Mouse (Mus musculus): ENCODE results near the gene Insyn1. TPM values are rescaled to one million over a fixed set of nuclear protein-coding genes. Genes with fewer than 3 reads are reported as not detected.
A peak's percentile ranks its signal among the peaks of the same experiment; 100 is the strongest.

Insyn1 gene
- polyA plus RNA-seq (2015; fragmentation: Nextera tagmentation; extraction: Ambion mirVana) = 0.74 and 1.1 TPM in 2 replicates

DNA sequence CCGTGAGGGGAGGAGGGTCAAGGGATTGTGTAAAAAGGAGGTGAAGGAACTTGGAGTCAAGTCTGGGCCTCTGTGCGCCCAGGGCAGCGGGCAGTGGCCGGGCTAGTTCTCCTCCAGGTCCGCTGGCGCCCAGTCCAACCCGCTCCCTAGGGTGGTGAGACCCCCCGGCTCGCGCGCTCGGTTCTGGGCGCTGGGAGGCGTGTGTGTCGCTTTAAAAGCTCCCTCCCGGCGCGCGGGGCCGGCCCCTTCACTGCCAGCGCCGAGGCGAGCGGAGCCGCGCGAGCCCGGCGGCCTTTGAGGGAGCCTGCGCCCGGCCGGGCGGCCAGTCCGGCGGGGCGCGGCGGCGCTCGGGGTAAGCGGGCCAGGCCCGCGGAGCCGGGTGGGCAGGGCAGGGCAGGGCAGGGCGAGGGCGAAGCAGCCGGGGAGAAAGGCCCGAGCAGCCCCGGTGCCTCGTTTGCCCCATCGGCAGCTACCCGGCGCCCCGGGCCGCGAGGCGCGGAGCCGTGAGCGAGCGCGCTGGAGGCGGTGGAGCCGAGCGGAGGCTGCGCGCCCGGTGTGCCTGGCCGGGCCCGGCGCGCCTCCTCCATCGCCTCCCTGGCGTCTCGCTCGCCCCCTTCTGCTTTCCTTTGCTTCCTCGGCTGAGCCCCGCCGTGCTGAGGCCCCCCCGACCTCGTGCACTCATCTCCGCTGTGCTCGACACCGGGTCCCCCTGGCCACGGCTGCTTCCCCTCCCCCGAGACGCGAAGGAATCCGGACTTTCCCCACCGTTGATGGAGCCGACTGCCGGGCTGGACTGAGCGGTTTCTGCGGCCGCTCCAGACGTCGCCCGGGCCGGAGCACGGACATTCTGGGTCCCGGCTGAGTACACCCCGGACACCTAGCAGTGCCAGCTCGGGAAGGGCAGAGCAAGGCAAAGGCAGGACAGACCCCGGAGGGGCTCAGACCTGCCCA, at the start of gene Insyn1:
Gene Insyn1, plus strand, starts transcription at position 753 of the 951 bp plus-strand sequence.
- H3K9ac ChIP-seq = peak within 1 kb of the TSS; percentile 88
- H3K4me2 ChIP-seq = peak within 1 kb of the TSS; percentile 98
- H3K4me3 ChIP-seq = peak within 1 kb of the TSS; percentile 72
- ATAC-seq (ENCODE audit: extremely low read depth, insufficient number of reproducible peaks, low FRiP score, low TSS enrichment) = peak; percentile 16; the same call in 1 of the 2 replicates
- no peaks in the 10 kb centered on the region for H3K9me3 ChIP-seq
- no peaks in the 10 kb centered on the region for H3K36me3 ChIP-seq
- H3K27me3 ChIP-seq (replicated peaks) = peaks cover 80% of the 10 kb centered on the region
- peak within 1 kb of the TSS; percentile 66 for H3K27ac ChIP-seq (replicated peaks)
- peaks cover 22% of the 10 kb centered on the region for H3K4me1 ChIP-seq
- under 1% methylated on average over 93 of the region's 104 CpGs for WGBS

DNA sequence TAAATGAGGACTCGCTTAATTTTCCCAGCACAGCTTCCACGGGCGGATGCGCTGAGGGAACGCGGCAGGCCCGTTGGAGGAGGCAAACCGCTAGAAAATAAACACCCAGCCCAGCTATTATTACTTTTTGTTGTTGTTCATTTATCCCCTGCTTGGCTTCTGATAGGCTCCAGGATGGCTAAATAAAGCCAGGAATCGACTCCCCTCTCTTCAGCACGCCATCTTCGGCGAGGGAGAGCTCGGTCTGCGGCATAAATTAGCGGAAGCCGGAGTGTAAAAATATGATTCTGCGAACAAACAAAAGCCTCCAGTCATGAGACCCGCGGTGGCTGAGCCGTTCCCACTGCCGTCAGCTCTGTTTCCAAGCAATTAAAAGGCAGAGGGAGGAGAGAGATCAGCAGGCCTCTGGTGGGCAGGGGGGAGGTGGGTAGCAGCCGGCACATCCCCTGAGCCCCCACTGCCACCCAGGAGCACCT, 49.4 kb upstream of the Insyn1 start:
- H3K9ac ChIP-seq = no peak overlapping the region
- 81% methylated on average over 22 of the region's 22 CpGs for WGBS

DNA sequence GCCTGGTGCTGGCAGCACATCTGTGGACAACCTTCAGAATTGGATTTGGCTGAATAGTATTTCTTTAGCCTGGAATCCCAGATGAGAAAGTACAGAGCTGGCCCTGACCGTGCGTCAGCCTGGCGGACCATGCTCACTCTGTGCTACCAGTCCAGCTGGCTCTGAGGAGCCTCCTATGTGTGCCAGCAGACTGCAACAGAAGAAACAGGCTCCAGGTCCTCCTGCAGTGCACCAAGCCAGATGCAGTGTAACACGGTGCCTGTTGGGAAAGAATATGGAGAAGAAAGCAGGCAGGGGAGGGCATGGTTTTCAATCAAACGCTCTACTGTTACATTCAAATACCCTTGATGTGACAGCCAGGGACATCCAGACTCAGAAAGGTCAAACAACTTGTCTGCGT, 48.3 kb upstream of the Insyn1 start:
- H3K4me3 ChIP-seq = no peak overlapping the region
- 0 out of 2 replicates have a peak, but pooled peaks cover 4% of the 10 kb centered on the region for H3K27me3 ChIP-seq (replicated peaks)
- no peak overlapping the region for H3K9ac ChIP-seq
- H3K4me2 ChIP-seq = no peak overlapping the region
- H3K9me3 ChIP-seq = no peaks in the 10 kb centered on the region
- ATAC-seq (ENCODE audit: extremely low read depth, insufficient number of reproducible peaks, low FRiP score, low TSS enrichment) = 0 out of 2 replicates have a peak, but pooled peaks have one; percentile 37
- H3K4me1 ChIP-seq = peaks cover 13% of the 10 kb centered on the region
- H3K36me3 ChIP-seq = no peaks in the 10 kb centered on the region
- WGBS = 79% methylated on average over 6 of the region's 6 CpGs
- H3K27ac ChIP-seq (replicated peaks) = no peak overlapping the region

More for the DNA sequence above, 49.4 kb upstream of the Insyn1 start:
- Histone ChIP-seq H3K27ac (replicated peaks) (no peak overlapping the region), H3K36me3 (no peaks in the 10 kb centered on the region), H3K4me1 (peaks cover 13% of the 10 kb centered on the region), H3K27me3 (replicated peaks) (0 out of 2 replicates have a peak, but pooled peaks cover 4% of the 10 kb centered on the region), H3K9me3 (no peaks in the 10 kb centered on the region), H3K4me2 (no peak overlapping the region), H3K4me3 (no peak overlapping the region)
- ATAC-seq (ENCODE audit: extremely low read depth, insufficient number of reproducible peaks, low FRiP score, low TSS enrichment) = no peak

DNA sequence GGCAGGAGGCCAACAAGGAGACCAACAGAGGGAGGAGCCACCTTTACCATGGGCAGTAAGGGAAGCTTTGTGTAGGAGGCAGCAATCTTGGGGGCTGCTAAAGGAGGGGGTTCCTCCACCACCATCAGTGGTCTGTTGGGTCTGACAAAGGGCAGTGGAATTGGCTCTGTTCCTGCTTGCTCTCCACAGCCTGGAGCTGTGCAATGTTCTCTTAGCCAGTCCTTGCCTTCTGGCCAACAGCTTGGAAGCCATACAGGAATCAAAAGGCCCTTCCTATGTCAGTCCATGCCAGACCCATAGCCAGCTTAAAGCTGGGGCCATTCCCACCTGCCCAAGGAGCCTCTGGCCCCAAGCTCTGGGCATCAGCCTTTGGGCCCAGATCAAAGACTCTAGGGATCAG, 47.8 kb upstream of the Insyn1 start:
- Histone ChIP-seq H3K9ac (no peak overlapping the region), H3K4me1 (peaks cover 13% of the 10 kb centered on the region), H3K4me3 (no peak overlapping the region), H3K27ac (replicated peaks) (no peak overlapping the region), H3K36me3 (no peaks in the 10 kb centered on the region), H3K4me2 (no peak overlapping the region), H3K9me3 (no peaks in the 10 kb centered on the region), H3K27me3 (replicated peaks) (0 out of 2 replicates have a peak, but pooled peaks cover 4% of the 10 kb centered on the region)
- no peak for ATAC-seq (ENCODE audit: extremely low read depth, insufficient number of reproducible peaks, low FRiP score, low TSS enrichment)

DNA sequence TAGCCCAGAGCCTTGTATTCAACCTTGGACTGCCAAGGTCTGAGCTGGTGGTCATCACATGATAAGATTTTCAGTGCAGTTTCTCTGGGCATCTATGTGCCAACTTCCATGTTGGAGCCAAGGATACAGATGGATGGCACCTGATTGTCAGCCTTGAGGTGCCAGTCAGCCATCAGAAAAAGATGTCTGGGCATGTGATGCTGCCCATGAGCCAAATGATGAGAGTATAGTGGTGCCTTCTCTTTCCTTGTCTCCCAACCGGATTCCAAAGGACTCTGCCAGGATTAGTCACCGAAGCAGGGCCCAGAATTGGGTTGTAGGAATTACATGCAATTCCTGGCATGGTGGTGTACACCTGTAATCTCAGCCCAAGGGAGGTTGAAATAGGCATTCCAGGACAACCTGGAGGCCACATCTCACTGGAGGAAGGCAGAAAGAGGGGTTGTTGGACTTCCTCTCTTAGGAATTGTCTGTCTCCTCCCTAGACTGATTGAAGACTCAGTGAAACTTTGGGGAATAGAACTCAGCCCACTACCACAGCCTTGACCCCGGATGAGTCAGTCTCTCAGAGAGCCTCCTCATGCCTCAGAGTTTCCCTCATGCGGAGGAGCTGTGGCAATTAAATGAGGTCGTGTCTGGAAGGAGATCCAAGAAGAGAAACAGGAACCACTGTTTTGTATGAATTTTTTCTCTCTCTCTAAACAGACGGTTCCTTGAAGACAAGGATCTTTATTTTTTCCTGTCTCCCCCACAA, 46.9 kb upstream of the Insyn1 start:
- H3K9me3 ChIP-seq = no peaks in the 10 kb centered on the region
- no peak overlapping the region for H3K9ac ChIP-seq
- H3K27ac ChIP-seq (replicated peaks) = peak overlapping the region; percentile 54; the same call in 1 of the 2 replicates
- no peak for ATAC-seq (ENCODE audit: extremely low read depth, insufficient number of reproducible peaks, low FRiP score, low TSS enrichment)
- H3K4me2 ChIP-seq = no peak overlapping the region
- H3K27me3 ChIP-seq (replicated peaks) = 0 out of 2 replicates have a peak, but pooled peaks cover 4% of the 10 kb centered on the region
- no peaks in the 10 kb centered on the region for H3K36me3 ChIP-seq
- H3K4me1 ChIP-seq = peaks cover 13% of the 10 kb centered on the region
- no peak overlapping the region for H3K4me3 ChIP-seq
- 54% methylated on average over 6 of the region's 6 CpGs for WGBS

DNA sequence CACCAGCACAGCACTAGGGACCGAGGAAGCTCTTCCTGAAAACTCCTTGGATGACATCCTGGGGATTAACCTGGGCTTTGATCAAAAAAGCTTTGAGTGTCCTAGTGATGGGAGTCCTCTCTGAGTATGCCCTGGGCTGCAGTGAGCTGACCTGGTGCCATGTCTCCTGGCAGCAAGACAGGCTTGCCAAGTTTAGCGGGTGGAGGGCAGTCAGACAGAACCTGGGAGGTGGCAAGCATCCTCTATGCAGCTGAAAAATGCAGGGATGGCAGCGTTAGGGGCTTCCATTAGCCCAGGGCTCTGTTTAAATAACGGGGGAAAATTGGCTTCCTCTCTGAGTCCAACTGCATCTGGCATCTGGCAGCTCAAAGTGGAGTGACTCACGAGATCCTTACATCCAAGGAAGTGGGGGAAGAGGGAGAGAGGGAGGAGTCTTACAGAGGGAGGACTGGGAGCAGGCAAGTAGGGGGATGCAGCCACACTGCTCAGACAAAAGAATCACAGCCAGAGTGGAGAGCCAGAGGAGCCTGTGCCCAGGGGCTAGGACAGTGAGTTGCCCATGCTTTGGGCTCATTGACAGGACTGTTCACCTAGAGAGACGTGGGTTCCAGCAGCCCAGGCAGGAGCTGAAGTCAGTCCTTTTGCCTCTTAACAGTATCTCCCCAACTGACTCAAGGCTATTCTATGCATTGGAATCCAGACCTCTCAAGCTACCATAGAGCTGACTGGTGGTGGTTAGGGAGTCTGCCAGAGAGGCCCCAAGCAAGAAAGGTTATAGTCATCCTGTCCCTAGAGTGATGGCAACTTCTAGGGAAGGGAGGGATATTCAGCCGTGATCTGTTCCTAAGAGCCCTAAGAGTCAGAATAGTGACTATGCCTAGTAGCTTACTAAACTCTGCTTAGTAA, 46.0 kb upstream of the Insyn1 start:
- WGBS = 40% methylated on average over 7 of the region's 7 CpGs
- no peak for ATAC-seq (ENCODE audit: extremely low read depth, insufficient number of reproducible peaks, low FRiP score, low TSS enrichment)
- Histone ChIP-seq H3K27me3 (replicated peaks) (0 out of 2 replicates have a peak, but pooled peaks cover 4% of the 10 kb centered on the region), H3K4me2 (no peak overlapping the region), H3K27ac (replicated peaks) (peak overlapping the region; percentile 54; the same call in 1 of the 2 replicates), H3K36me3 (no peaks in the 10 kb centered on the region), H3K4me3 (no peak overlapping the region), H3K9ac (no peak overlapping the region), H3K9me3 (no peaks in the 10 kb centered on the region), H3K4me1 (peaks cover 21% of the 10 kb centered on the region)

DNA sequence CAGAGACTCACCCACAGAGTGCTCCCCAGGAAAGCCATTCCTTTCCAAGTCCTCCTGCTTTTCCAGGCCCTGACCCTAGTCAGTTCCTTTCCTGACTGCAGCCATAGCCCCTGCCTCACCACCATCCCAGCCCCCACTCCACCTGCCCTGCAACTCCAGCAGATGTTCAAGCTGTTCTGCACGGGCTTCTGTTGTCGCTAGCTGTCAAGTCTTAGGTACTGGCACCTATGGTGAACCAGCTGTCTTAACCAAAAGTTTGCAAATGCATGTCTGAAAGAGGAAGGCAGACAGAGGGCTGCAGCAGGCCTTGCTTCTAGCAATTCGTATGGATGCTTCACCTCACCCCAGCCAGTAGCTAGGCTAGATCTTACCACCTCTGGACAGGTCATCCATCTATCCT, 45.3 kb upstream of the Insyn1 start:
- WGBS = 73% methylated on average over 3 of the region's 3 CpGs
- no peaks in the 10 kb centered on the region for H3K36me3 ChIP-seq
- ATAC-seq (ENCODE audit: extremely low read depth, insufficient number of reproducible peaks, low FRiP score, low TSS enrichment) = no peak

DNA sequence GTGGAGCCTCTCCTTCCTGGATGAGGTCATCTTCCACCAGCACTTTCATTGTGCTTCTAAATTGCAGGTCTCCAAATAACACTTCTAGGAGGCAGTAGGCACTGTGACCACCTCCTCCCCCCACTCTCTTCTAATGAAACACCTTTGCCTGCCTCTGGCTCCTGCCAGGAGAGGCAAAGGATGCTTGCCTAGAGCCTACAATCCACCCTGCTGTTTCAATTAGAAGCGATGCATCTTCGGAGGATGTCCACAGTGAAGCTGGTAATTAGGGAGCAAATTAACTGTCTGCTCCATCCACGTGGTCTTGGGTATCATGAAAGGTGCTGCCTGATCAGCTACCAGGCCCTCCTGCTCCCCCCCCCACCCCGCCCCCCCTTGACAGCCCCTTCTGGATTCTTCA, 41.6 kb upstream of the Insyn1 start:
- H3K4me2 ChIP-seq = no peak overlapping the region
- no peaks in the 10 kb centered on the region for H3K36me3 ChIP-seq
- H3K9me3 ChIP-seq = no peaks in the 10 kb centered on the region
- no peak for ATAC-seq (ENCODE audit: extremely low read depth, insufficient number of reproducible peaks, low FRiP score, low TSS enrichment)
- no peaks in the 10 kb centered on the region for H3K27me3 ChIP-seq (replicated peaks)
- H3K4me3 ChIP-seq = no peak overlapping the region
- WGBS = 41% methylated on average over 4 of the region's 4 CpGs
- H3K4me1 ChIP-seq = peaks cover 31% of the 10 kb centered on the region
- no peak overlapping the region for H3K27ac ChIP-seq (replicated peaks)
- peak overlapping the region; percentile 19; the same call in 1 of the 2 replicates for H3K9ac ChIP-seq

More for the DNA sequence above, 45.3 kb upstream of the Insyn1 start:
- Histone ChIP-seq H3K4me2 (no peak overlapping the region), H3K27ac (replicated peaks) (no peak overlapping the region), H3K9me3 (no peaks in the 10 kb centered on the region), H3K27me3 (replicated peaks) (0 out of 2 replicates have a peak, but pooled peaks cover 4% of the 10 kb centered on the region), H3K4me3 (no peak overlapping the region), H3K4me1 (peaks cover 27% of the 10 kb centered on the region), H3K9ac (no peak overlapping the region)

DNA sequence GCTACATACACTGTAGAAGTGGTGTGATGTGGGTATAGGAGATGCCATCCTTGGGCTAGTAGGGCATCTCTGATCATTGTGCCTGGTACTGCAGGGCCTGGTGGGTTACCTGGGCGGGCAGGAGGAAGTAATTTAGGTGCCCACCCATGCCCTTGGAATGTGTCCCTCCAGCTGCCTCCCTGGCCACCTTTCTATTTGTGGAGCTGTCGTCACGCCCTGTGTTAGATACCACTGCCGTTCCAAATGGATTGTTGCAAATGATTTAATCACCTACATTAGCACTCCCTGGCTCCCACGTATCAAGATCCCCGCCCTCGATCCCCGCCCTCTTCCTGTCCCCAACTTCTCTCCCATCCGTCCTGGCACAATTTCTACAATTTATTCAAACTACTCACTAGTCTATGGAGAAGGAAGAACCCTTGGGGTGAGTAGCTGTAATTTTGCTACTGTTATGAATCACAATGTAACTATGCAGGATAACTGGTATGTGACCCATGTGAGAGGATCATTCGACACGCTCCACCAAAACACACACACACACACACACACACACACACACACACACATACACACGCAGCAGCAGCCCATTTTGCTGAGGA, 40.3 kb upstream of the Insyn1 start:
- Histone ChIP-seq H3K36me3 (no peaks in the 10 kb centered on the region), H3K9ac (no peak overlapping the region), H3K4me3 (no peak overlapping the region), H3K27me3 (replicated peaks) (no peaks in the 10 kb centered on the region), H3K4me1 (peaks cover 21% of the 10 kb centered on the region), H3K27ac (replicated peaks) (no peak overlapping the region), H3K9me3 (no peaks in the 10 kb centered on the region), H3K4me2 (no peak overlapping the region)
- ATAC-seq (ENCODE audit: extremely low read depth, insufficient number of reproducible peaks, low FRiP score, low TSS enrichment) = no peak
- 43% methylated on average over 12 of the region's 12 CpGs for WGBS

DNA sequence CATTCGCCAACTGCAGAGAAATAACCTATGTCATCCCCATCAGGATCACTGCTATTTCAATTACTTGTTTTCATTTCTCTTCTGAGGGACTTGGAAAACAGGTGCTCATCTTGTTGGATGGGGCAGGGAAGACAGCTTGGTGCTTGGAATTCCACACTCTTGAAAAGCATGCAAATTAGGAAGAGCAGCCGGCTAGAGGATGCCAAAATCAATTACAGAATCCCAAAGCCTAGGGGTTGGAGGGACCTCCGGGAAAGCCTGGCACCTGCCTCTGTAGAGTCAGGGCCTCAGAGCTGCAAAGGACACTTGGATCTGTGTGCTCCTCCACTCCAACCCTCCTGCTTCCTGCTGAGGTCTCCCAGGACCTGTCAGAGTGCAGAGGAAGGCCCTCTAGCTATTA, 38.9 kb upstream of the Insyn1 start:
- Histone ChIP-seq H3K4me1 (peaks cover 21% of the 10 kb centered on the region), H3K4me3 (no peak overlapping the region), H3K27ac (replicated peaks) (no peak overlapping the region), H3K9ac (no peak overlapping the region), H3K9me3 (no peaks in the 10 kb centered on the region), H3K4me2 (no peak overlapping the region), H3K36me3 (no peaks in the 10 kb centered on the region), H3K27me3 (replicated peaks) (no peaks in the 10 kb centered on the region)
- WGBS = 49% methylated on average over 3 of the region's 3 CpGs
- no peak for ATAC-seq (ENCODE audit: extremely low read depth, insufficient number of reproducible peaks, low FRiP score, low TSS enrichment)
